Mouse (Mus musculus) testis, adult 2 months (tissue): ENCODE data around the gene Olfr272. TPM values are rescaled to one million over a fixed set of nuclear protein-coding genes. Genes with fewer than 3 reads are reported as not detected.
A peak's percentile ranks its signal among the peaks of the same experiment; 100 is the strongest.

ENCODE experiments used
- H3K27ac ChIP-seq: fragments of 200-500 bp; 2 replicates; pipeline ENCODE4 v1.5.1; 2012; ENCODE audit warnings: low read depth, low read length; ENCODE audit not compliant: control insufficient read depth, insufficient read depth
- H3K27me3 ChIP-seq: fragments of 200-500 bp; 2 replicates; pipeline ENCODE4 v1.6.1; 2012; ENCODE audit warnings: mild to moderate bottlenecking, low read length, moderate library complexity; ENCODE audit not compliant: control insufficient read depth, insufficient read depth
- H3K36me3 ChIP-seq: fragments of 200-500 bp; 2 replicates; pipeline ENCODE4 v1.6.1; 2012; ENCODE audit warnings: mild to moderate bottlenecking, low read length; ENCODE audit not compliant: control insufficient read depth, insufficient read depth
- H3K4me1 ChIP-seq: fragments of 200-500 bp; 2 replicates; pipeline ENCODE4 v1.6.1; 2012; ENCODE audit warnings: low read length; ENCODE audit not compliant: control insufficient read depth, insufficient read depth
- H3K4me3 ChIP-seq: fragments of 200-500 bp; 2 replicates; pipeline ENCODE4 v1.5.1; 2012; ENCODE audit warnings: low read depth, mild to moderate bottlenecking, low read length, moderate library complexity, mixed read lengths; ENCODE audit not compliant: control insufficient read depth
- CTCF ChIP-seq: fragments of 200-500 bp; IDR thresholded peaks from 2 replicates; pipeline ENCODE4 v1.5.1; 2012; ENCODE audit warnings: low read depth, mild to moderate bottlenecking, inconsistent platforms, low read length, moderate library complexity; ENCODE audit not compliant: control insufficient read depth, insufficient read depth, insufficient replicate concordance
- POLR2A ChIP-seq: fragments of 200-500 bp; IDR thresholded peaks from 2 replicates; pipeline ENCODE4 v1.6.1; 2012; ENCODE audit warnings: low read depth, mild to moderate bottlenecking, inconsistent platforms, low read length, moderate library complexity; ENCODE audit not compliant: control insufficient read depth
- polyA plus RNA-seq: library from polyadenylated mRNA; depleted of rRNA; stranded (reverse); fragments of >200 nt; gene quantifications from 2 replicates; pipeline ENCODE4 v1.2.3, GENCODE M21; 2012; rRNA removed

Gene Olfr272
- polyA plus RNA-seq = not detected in 2 replicates

DNA sequence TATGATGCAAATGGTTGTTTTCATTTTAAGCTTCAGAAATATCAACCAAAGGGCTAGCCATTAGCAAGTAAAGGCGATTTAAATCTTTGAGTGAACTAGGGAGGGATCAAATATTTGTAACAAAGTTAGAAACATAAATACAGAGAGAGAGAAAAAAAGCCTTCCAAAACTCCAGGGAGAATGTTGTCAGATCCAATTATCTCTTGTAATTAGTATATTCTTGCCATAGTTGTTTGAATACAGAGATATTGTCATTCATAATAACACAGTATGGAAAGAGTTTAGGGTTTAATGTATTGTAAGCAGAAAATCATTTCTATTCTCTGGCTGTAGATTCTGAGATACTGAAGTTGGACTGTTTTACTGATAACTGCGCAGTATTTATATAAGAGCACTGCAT is at the start of gene Olfr272:
Gene Olfr272 (minus strand): TSS at position 101 of the 400 bp plus-strand sequence.
- Histone ChIP-seq H3K4me1 (no peaks in the 10 kb centered on the region), H3K27me3 (no peaks in the 10 kb centered on the region)
- no peak for TF ChIP-seq POLR2A
- TF ChIP-seq CTCF = no peak

DNA sequence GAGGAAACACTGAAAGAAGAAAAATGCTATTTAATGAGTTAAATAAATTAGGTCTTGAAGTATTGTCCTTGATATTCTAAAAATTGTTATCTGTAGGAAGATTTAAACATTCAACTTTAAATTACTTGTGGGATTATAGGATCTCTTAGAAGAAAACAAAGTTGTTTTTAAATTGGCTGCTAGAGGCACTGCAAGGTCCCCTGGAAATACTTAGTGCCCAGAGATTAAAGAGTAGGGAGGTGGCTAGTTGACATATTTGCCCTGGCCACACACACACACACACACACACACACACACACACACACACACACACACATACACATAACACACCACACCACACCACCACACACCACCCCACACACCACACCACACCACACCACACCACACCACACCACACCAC is 45.3 kb upstream of the Olfr272 start, which contains the start of gene Olfr270:
Gene Olfr270 (plus strand): TSS at position 301 of the 400 bp plus-strand sequence.
- Histone ChIP-seq H3K4me3 (no peak within 1 kb of the TSS), H3K4me1 (no peaks in the 10 kb centered on the region), H3K36me3 (no peaks in the 10 kb centered on the region), H3K27ac (no peak within 1 kb of the TSS), H3K27me3 (no peaks in the 10 kb centered on the region)
- TF ChIP-seq CTCF (no peak), POLR2A (no peak)

More for the DNA sequence above, at the start of gene Olfr272:
- Histone ChIP-seq H3K4me3 (no peak within 1 kb of the TSS), H3K27ac (no peak within 1 kb of the TSS), H3K36me3 (no peaks in the 10 kb centered on the region)

- Histone ChIP-seq H3K4me3 (no peak overlapping the region), H3K27ac (no peak overlapping the region), H3K4me1 (no peaks in the 10 kb centered on the region), H3K27me3 (no peaks in the 10 kb centered on the region), H3K36me3 (no peaks in the 10 kb centered on the region)
- no peak for TF ChIP-seq POLR2A
- peak; percentile 26; the same call in 1 of the 2 replicates for TF ChIP-seq CTCF
Observed at GRCm38 (mm10) chr4:52958693-52959092, 39.7 kb upstream of the Olfr272 start.

- Histone ChIP-seq H3K36me3 (no peaks in the 10 kb centered on the region), H3K27me3 (no peaks in the 10 kb centered on the region), H3K4me3 (no peak overlapping the region), H3K4me1 (no peaks in the 10 kb centered on the region), H3K27ac (no peak overlapping the region)
- TF ChIP-seq POLR2A (no peak), CTCF (no peak)
Observed at GRCm38 (mm10) chr4:52949005-52949404, 30.0 kb upstream of the Olfr272 start.

DNA sequence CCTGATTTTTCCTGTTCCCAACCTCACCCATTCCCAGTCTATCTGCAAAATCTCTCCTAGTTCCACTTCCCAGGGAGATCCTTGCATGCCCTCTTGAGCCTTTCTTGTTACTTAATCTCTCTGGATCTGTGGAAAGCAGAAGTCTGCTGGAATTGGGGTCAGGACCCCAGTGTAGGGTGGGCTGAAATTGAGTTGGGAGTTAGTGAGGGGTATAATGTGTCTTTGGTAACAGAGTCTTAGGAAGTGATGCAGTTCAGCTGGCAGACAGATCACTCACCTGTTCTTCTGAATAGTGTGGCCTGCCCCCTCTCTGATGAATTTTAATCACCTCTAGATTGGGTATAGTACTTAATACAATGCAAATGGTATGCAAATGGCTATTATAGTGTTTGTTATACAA is 27.7 kb upstream of the Olfr272 start:
- no peak for TF ChIP-seq POLR2A
- no peak for TF ChIP-seq CTCF
- no peak overlapping the region for H3K4me3 ChIP-seq
- H3K27ac ChIP-seq = no peak overlapping the region
- H3K36me3 ChIP-seq = no peaks in the 10 kb centered on the region
- no peaks in the 10 kb centered on the region for H3K27me3 ChIP-seq
- H3K4me1 ChIP-seq = no peaks in the 10 kb centered on the region

DNA sequence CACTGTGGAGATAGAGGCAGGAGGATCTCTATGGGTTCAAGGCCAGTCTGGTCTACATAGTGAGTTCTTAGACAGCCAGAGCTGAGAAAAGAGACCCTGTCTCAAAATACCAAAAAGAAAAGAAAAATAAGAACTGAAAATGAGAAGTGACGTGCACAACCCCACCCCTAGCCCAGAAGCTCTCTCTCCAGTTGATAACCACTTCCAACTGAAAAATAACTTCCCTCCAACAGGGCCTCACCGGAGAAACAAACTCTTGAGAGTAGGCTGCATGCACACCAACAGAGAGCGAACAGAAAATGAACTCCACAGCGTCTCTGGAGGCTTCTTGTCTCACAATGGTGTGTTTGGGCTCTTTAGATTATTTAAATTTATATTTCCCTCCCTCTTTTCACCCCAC is 11.5 kb upstream of the Olfr272 start:
- Histone ChIP-seq H3K36me3 (no peaks in the 10 kb centered on the region), H3K4me1 (no peaks in the 10 kb centered on the region), H3K27me3 (no peaks in the 10 kb centered on the region), H3K4me3 (no peak overlapping the region), H3K27ac (no peak overlapping the region)
- no peak for TF ChIP-seq POLR2A
- TF ChIP-seq CTCF = no peak

DNA sequence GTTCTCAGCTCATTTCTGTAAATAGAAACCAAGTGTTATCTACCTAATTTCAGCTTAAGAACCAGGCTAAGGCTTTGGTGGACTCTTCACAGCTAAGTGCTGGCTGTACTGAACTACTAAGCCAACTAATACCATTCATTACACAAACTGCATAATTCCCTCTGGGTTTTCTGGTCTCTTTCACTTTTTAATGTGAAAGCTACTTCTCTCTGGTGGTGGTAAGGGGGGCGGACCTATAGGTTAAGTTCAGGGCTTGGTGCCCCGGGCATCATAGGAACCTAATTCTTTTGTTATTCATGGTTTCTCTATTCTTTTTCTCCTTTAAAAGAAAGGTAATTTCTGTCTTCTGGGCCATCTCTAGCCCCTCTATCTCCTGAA is 1.7 kb downstream of the Olfr272 start:
- H3K27ac ChIP-seq = no peak overlapping the region
- H3K36me3 ChIP-seq = no peaks in the 10 kb centered on the region
- H3K4me1 ChIP-seq = no peaks in the 10 kb centered on the region
- TF ChIP-seq POLR2A (no peak), CTCF (no peak)
- no peaks in the 10 kb centered on the region for H3K27me3 ChIP-seq
- no peak overlapping the region for H3K4me3 ChIP-seq

- Histone ChIP-seq H3K4me3 (no peak overlapping the region), H3K4me1 (no peaks in the 10 kb centered on the region), H3K36me3 (no peaks in the 10 kb centered on the region), H3K27ac (no peak overlapping the region), H3K27me3 (no peaks in the 10 kb centered on the region)
- no peak for TF ChIP-seq POLR2A
- no peak for TF ChIP-seq CTCF
Observed at GRCm38 (mm10) chr4:52916659-52917310, 2.2 kb downstream of the Olfr272 start.
